Mouse (Mus musculus) hindbrain, embryonic 11.5 days (tissue): ENCODE results near the gene Cpa4. TPM values are rescaled to one million over a fixed set of nuclear protein-coding genes. Genes with fewer than 3 reads are reported as not detected.

Experiments used
- ATAC-seq: fragments of 200-750 bp; cut with Nextera tagmentation; 2 replicates; pipeline ENCODE4 v1.8.0; 2017; ENCODE audit warnings: mild to moderate bottlenecking, moderate TSS enrichment, moderate library complexity; ENCODE audit not compliant: low FRiP score
- DNase-seq: peaks from one replicate; pipeline ENCODE4 v3.0.0-alpha.2; 2015; ENCODE audit warnings: low spot score
- H3K27ac ChIP-seq: fragments of 300-500 bp; sonication (generic); 2 replicates; pipeline ENCODE4 v1.5.1; 2014; ENCODE audit warnings: mild to moderate bottlenecking, low read depth, low read length
- H3K27me3 ChIP-seq: fragments of 300-500 bp; sonication (generic); 2 replicates; pipeline ENCODE4 v1.6.1; 2014; ENCODE audit warnings: mild to moderate bottlenecking, low read length, moderate library complexity, mixed read lengths; ENCODE audit not compliant: control insufficient read depth, insufficient read depth
- H3K36me3 ChIP-seq: fragments of 300-500 bp; sonication (generic); 2 replicates; pipeline ENCODE4 v1.6.1; 2014; ENCODE audit warnings: mild to moderate bottlenecking, low read length, moderate library complexity, mixed read lengths; ENCODE audit not compliant: control insufficient read depth, insufficient read depth
- H3K4me1 ChIP-seq: fragments of 300-500 bp; sonication (generic); replicated peaks from 2 replicates; pipeline ENCODE4 v1.6.1; 2014; ENCODE audit warnings: low read length, mixed read lengths; ENCODE audit not compliant: control insufficient read depth, insufficient read depth
- H3K4me2 ChIP-seq: fragments of 300-500 bp; sonication (generic); replicated peaks from 2 replicates; pipeline ENCODE4 v1.6.1; 2014; ENCODE audit warnings: mild to moderate bottlenecking, low read depth, low read length
- H3K4me3 ChIP-seq: fragments of 300-500 bp; sonication (generic); 2 replicates; pipeline ENCODE4 v1.5.1; 2014; ENCODE audit warnings: low read depth, low read length
- H3K9ac ChIP-seq: fragments of 300-500 bp; sonication (generic); 2 replicates; pipeline ENCODE4 v1.6.1; 2014; ENCODE audit warnings: low read depth, low read length
- H3K9me3 ChIP-seq: fragments of 300-500 bp; sonication (generic); 2 replicates; pipeline ENCODE4 v1.6.1; 2016; ENCODE audit warnings: low read length; ENCODE audit not compliant: control insufficient read depth
- WGBS: fragments of 180-500 bp; shearing (Covaris S2); extraction: QIAGEN DNeasy Blood & Tissue Kit; methylation state at CpG from one replicate; pipeline ENCODE4 v1.1.7; 2014; 5-methylcytosine and 5-hydroxymethylcytosine counted together
- polyA plus RNA-seq: library from polyadenylated mRNA; unstranded; fragments of >200 nt; fragmentation: Nextera tagmentation; extraction: Ambion mirVana; gene quantifications from 2 replicates; pipeline ENCODE4 v1.2.1, GENCODE M21; 2014

The Cpa4 gene
- polyA plus RNA-seq, 1 experiment from 2014 or later: 3.9 TPM

GRCm38 (mm10) chr6:30541009-30541799 is 27.0 kb upstream of the Cpa4 start, which contains the start of gene Cpa2:
TSS of gene Cpa2 (plus strand) at chr6:30541582.
- no peak for DNase-seq
- Histone ChIP-seq H3K27me3 (no peaks in the 10 kb centered on the region), H3K9ac (no peak within 1 kb of the TSS), H3K4me1 (peaks cover 2% of the 10 kb centered on the region; the same call in 1 of the 2 replicates), H3K4me2 (no peak within 1 kb of the TSS), H3K9me3 (no peaks in the 10 kb centered on the region), H3K4me3 (no peak within 1 kb of the TSS), H3K27ac (no peak within 1 kb of the TSS), H3K36me3 (no peaks in the 10 kb centered on the region)
- no peak for ATAC-seq
- 74% methylated on average over 11 of the region's 11 CpGs for WGBS

- no peak overlapping the region for H3K4me3 ChIP-seq
- H3K36me3 ChIP-seq: no peaks in the 10 kb centered on the region
- DNase-seq (no peak), ATAC-seq (no peak)
- no peaks in the 10 kb centered on the region for H3K9me3 ChIP-seq
- H3K9ac ChIP-seq: no peak overlapping the region
- no peak overlapping the region for H3K4me2 ChIP-seq
- no peak overlapping the region for H3K27ac ChIP-seq
- H3K4me1 ChIP-seq: peaks cover 2% of the 10 kb centered on the region
- 73% methylated on average over 6 of the region's 6 CpGs for WGBS
- no peaks in the 10 kb centered on the region for H3K27me3 ChIP-seq
These were observed 25.9 kb upstream of the Cpa4 start for GRCm38 (mm10) chr6:30542277-30542676.

GRCm38 (mm10) chr6:30543077-30543476 is 25.1 kb upstream of the Cpa4 start:
- DNase-seq: peak; percentile 33
- 51% methylated on average over 12 of the region's 12 CpGs for WGBS

GRCm38 (mm10) chr6:30543851-30544250 is 24.3 kb upstream of the Cpa4 start:
- no peak for ATAC-seq
- Histone ChIP-seq H3K4me3 (no peak overlapping the region), H3K36me3 (no peaks in the 10 kb centered on the region), H3K9me3 (no peaks in the 10 kb centered on the region), H3K4me2 (no peak overlapping the region), H3K27ac (no peak overlapping the region), H3K27me3 (no peaks in the 10 kb centered on the region), H3K4me1 (peaks cover 2% of the 10 kb centered on the region), H3K9ac (no peak overlapping the region)
- WGBS: 46% methylated on average over 8 of the region's 8 CpGs
- DNase-seq: no peak

More at GRCm38 (mm10) chr6:30543077-30543476, 25.1 kb upstream of the Cpa4 start:
- Histone ChIP-seq H3K9me3 (no peaks in the 10 kb centered on the region), H3K9ac (no peak overlapping the region), H3K4me2 (no peak overlapping the region), H3K36me3 (no peaks in the 10 kb centered on the region), H3K4me1 (peaks cover 2% of the 10 kb centered on the region), H3K27ac (no peak overlapping the region), H3K4me3 (no peak overlapping the region), H3K27me3 (no peaks in the 10 kb centered on the region)
- ATAC-seq: no peak

- peaks cover 5% of the 10 kb centered on the region for H3K4me1 ChIP-seq
- H3K4me3 ChIP-seq: no peak overlapping the region
- DNase-seq (no peak), ATAC-seq (no peak)
- no peak overlapping the region for H3K9ac ChIP-seq
- no peaks in the 10 kb centered on the region for H3K9me3 ChIP-seq
- H3K27me3 ChIP-seq: no peaks in the 10 kb centered on the region
- H3K4me2 ChIP-seq: no peak overlapping the region
- 0 out of 2 replicates have a peak overlapping the region, but pooled peaks have one; percentile 30 for H3K27ac ChIP-seq
- 78% methylated on average over 7 of the region's 7 CpGs for WGBS
- no peaks in the 10 kb centered on the region for H3K36me3 ChIP-seq
These were observed 22.5 kb upstream of the Cpa4 start for GRCm38 (mm10) chr6:30545689-30546088.

GRCm38 (mm10) chr6:30546571-30547273 is 21.4 kb upstream of the Cpa4 start:
- ATAC-seq: peak; percentile 64; the same call in 1 of the 2 replicates
- H3K4me3 ChIP-seq: peak overlapping the region; percentile 16; the same call in 1 of the 2 replicates

GRCm38 (mm10) chr6:30547274-30547645 is 20.9 kb upstream of the Cpa4 start:
- Histone ChIP-seq H3K9ac (peak overlapping the region; percentile 46; the same call in 1 of the 2 replicates), H3K27ac (peak overlapping the region; percentile 95), H3K9me3 (no peaks in the 10 kb centered on the region), H3K4me2 (peak overlapping the region; percentile 40), H3K4me1 (peaks cover 5% of the 10 kb centered on the region), H3K4me3 (peak overlapping the region; percentile 16; the same call in 1 of the 2 replicates), H3K27me3 (no peaks in the 10 kb centered on the region), H3K36me3 (no peaks in the 10 kb centered on the region)
- under 1% methylated on average over 13 of the region's 17 CpGs for WGBS
- ATAC-seq (peak; percentile 39), DNase-seq (peak; percentile 72)

More at GRCm38 (mm10) chr6:30546571-30547273, 21.4 kb upstream of the Cpa4 start:
- H3K27ac ChIP-seq: peak overlapping the region; percentile 95
- H3K9ac ChIP-seq: peak overlapping the region; percentile 46; the same call in 1 of the 2 replicates
- no peaks in the 10 kb centered on the region for H3K36me3 ChIP-seq
- no peaks in the 10 kb centered on the region for H3K9me3 ChIP-seq
- DNase-seq: peak; percentile 74
- H3K27me3 ChIP-seq: no peaks in the 10 kb centered on the region
- WGBS: 8% methylated on average over 17 of the region's 17 CpGs
- H3K4me1 ChIP-seq: peaks cover 5% of the 10 kb centered on the region
- H3K4me2 ChIP-seq: peak overlapping the region; percentile 40

GRCm38 (mm10) chr6:30547656-30548306 is 20.4 kb upstream of the Cpa4 start:
- peaks cover 5% of the 10 kb centered on the region for H3K4me1 ChIP-seq
- no peak overlapping the region for H3K4me3 ChIP-seq
- DNase-seq: peak; percentile 40

More at GRCm38 (mm10) chr6:30547656-30548306, 20.4 kb upstream of the Cpa4 start:
- Histone ChIP-seq H3K4me2 (no peak overlapping the region), H3K9ac (no peak overlapping the region), H3K27ac (peak overlapping the region; percentile 95), H3K9me3 (no peaks in the 10 kb centered on the region), H3K36me3 (no peaks in the 10 kb centered on the region), H3K27me3 (no peaks in the 10 kb centered on the region)
- WGBS: 18% methylated on average over 9 of the region's 9 CpGs
- ATAC-seq: no peak
